Mouse (Mus musculus) MEL (cell line): ENCODE data around the gene Zdhhc14. TPM values are rescaled to one million over a fixed set of nuclear protein-coding genes. Genes with fewer than 3 reads are reported as not detected.

Experiments
- DNase-seq: peaks from one replicate; pipeline ENCODE4 v3.0.0; 2011; ENCODE audit warnings: low read depth, low spot score
- H3K27ac ChIP-seq: 2 replicates; pipeline ENCODE4 v1.5.1; 2012; ENCODE audit warnings: low read depth, mild to moderate bottlenecking, control low read depth, low read length, moderate library complexity; ENCODE audit not compliant: control insufficient read depth
- H3K27me3 ChIP-seq, 2 experiments: fragments of 150-350 bp in 1 of 2; sonication (generic) in 1 of 2; 2 replicates each; pipeline ENCODE4 v1.6.1; 2012; ENCODE audit warnings: low read length in 2 of 2, mild to moderate bottlenecking in 2 of 2, improper control_type of control experiment in 1 of 2, moderate library complexity in 1 of 2; ENCODE audit not compliant: insufficient read depth in 2 of 2, control insufficient read depth in 1 of 2
- H3K36me3 ChIP-seq, 2 experiments: 2 replicates each; pipeline ENCODE4 v1.6.1; 2012 to 2014; ENCODE audit warnings: low read length in 2 of 2, improper control_type of control experiment in 1 of 2, inconsistent platforms in 1 of 2, mild to moderate bottlenecking in 1 of 2; ENCODE audit not compliant: insufficient read depth in 2 of 2, control insufficient read depth in 1 of 2
- H3K4me1 ChIP-seq, 2 experiments: fragments of 150-350 bp in 1 of 2; sonication (generic) in 1 of 2; 2 replicates each; pipeline ENCODE4 v1.6.1; 2012; ENCODE audit warnings: low read length in 2 of 2, improper control_type of control experiment in 1 of 2, mild to moderate bottlenecking in 1 of 2; ENCODE audit not compliant: insufficient read depth in 2 of 2, control insufficient read depth in 1 of 2
- H3K4me3 ChIP-seq, 2 experiments: fragments of 150-350 bp in 1 of 2; sonication (generic) in 1 of 2; 2 replicates each; pipeline ENCODE4 v1.5.1; 2012; ENCODE audit warnings: low read depth in 2 of 2, low read length in 2 of 2, mild to moderate bottlenecking in 2 of 2, moderate library complexity in 2 of 2, control low read depth in 1 of 2, improper control_type of control experiment in 1 of 2; ENCODE audit not compliant: control insufficient read depth in 1 of 2, insufficient read depth in 1 of 2
- H3K79me2 ChIP-seq: 2 replicates; pipeline ENCODE4 v1.6.1; 2012; ENCODE audit warnings: mild to moderate bottlenecking, low read length, moderate library complexity; ENCODE audit not compliant: control insufficient read depth, poor library complexity, insufficient read depth
- H3K9ac ChIP-seq: 2 replicates; pipeline ENCODE4 v1.6.1; 2012; ENCODE audit warnings: low read depth, mild to moderate bottlenecking, control low read depth, low read length, moderate library complexity; ENCODE audit not compliant: control insufficient read depth, poor library complexity, severe bottlenecking
- H3K9me3 ChIP-seq: fragments of 150-350 bp; sonication (generic); replicated peaks from 2 replicates; pipeline ENCODE4 v1.6.1; 2012; ENCODE audit warnings: mild to moderate bottlenecking, low read length, improper control_type of control experiment, moderate library complexity; ENCODE audit not compliant: insufficient read depth
- CHD1 ChIP-seq: IDR thresholded peaks from 2 replicates; pipeline ENCODE4 v1.6.1; 2012; ENCODE audit warnings: low read depth, mild to moderate bottlenecking, inconsistent platforms, low read length, improper control_type of control experiment
- CHD2 ChIP-seq: IDR thresholded peaks from 2 replicates; pipeline ENCODE4 v1.6.1; 2011; ENCODE audit warnings: low read length, improper control_type of control experiment
- CTCF ChIP-seq, 3 experiments: IDR thresholded peaks in 2 of 3; conservative IDR thresholded peaks in 1 of 3; 2 replicates each; pipeline ENCODE4 v1.5.1; 2011 to 2012; ENCODE audit warnings: low read length in 3 of 3, low read depth in 2 of 3, mild to moderate bottlenecking in 2 of 3, improper control_type of control experiment in 1 of 3, inconsistent platforms in 1 of 3, mixed read lengths in 1 of 3, moderate library complexity in 1 of 3; ENCODE audit not compliant: control insufficient read depth in 1 of 3, insufficient read depth in 1 of 3, poor library complexity in 1 of 3, severe bottlenecking in 1 of 3
- E2F4 ChIP-seq: IDR thresholded peaks from 2 replicates; pipeline ENCODE4 v1.6.1; 2011; ENCODE audit warnings: low read depth, low read length, improper control_type of control experiment, borderline replicate concordance
- ELF1 ChIP-seq: IDR thresholded peaks from 2 replicates; pipeline ENCODE4 v1.6.1; 2014; ENCODE audit warnings: low read depth, mild to moderate bottlenecking, inconsistent platforms, low read length, improper control_type of control experiment, moderate library complexity
- EP300 ChIP-seq, 2 experiments: IDR thresholded peaks; 2 replicates each; pipeline ENCODE4 v1.6.1; 2011; ENCODE audit warnings: improper control_type of control experiment in 2 of 2, low read length in 2 of 2, low read depth in 1 of 2, mild to moderate bottlenecking in 1 of 2
- GATA1 ChIP-seq: IDR thresholded peaks from 2 replicates; pipeline ENCODE4 v1.6.1; 2011; ENCODE audit warnings: low read depth, low read length, improper control_type of control experiment
- KAT2A ChIP-seq: conservative IDR thresholded peaks from 2 replicates; pipeline ENCODE4 v1.6.1; 2012; ENCODE audit warnings: low read depth, low read length, improper control_type of control experiment, inconsistent platforms
- MAFK ChIP-seq: IDR thresholded peaks from 2 replicates; pipeline ENCODE4 v1.6.1; 2011; ENCODE audit warnings: low read depth, mild to moderate bottlenecking, low read length, improper control_type of control experiment, borderline replicate concordance
- MEF2A ChIP-seq: IDR thresholded peaks from 2 replicates; pipeline ENCODE4 v1.6.1; 2014; ENCODE audit warnings: low read depth, mild to moderate bottlenecking, inconsistent platforms, low read length, improper control_type of control experiment; ENCODE audit not compliant: poor library complexity, insufficient replicate concordance, severe bottlenecking; ENCODE audit errors: extremely low read depth
- MXI1 ChIP-seq: IDR thresholded peaks from 2 replicates; pipeline ENCODE4 v1.6.1; 2011; ENCODE audit warnings: mild to moderate bottlenecking, low read depth, low read length, improper control_type of control experiment
- NRF1 ChIP-seq: IDR thresholded peaks from 2 replicates; pipeline ENCODE4 v1.6.1; 2014; ENCODE audit warnings: low read depth, mild to moderate bottlenecking, inconsistent platforms, low read length, improper control_type of control experiment, moderate library complexity; ENCODE audit not compliant: poor library complexity, insufficient read depth, severe bottlenecking
- POLR2A ChIP-seq, 2 experiments: IDR thresholded peaks; 2 replicates each; pipeline ENCODE4 v1.6.1; 2011 to 2012; ENCODE audit warnings: low read length in 2 of 2, mild to moderate bottlenecking in 2 of 2, control low read depth in 1 of 2, improper control_type of control experiment in 1 of 2, low read depth in 1 of 2, moderate library complexity in 1 of 2; ENCODE audit not compliant: control insufficient read depth in 1 of 2, insufficient read depth in 1 of 2, poor library complexity in 1 of 2
- POLR2AphosphoS2 ChIP-seq: IDR thresholded peaks from 2 replicates; pipeline ENCODE4 v1.6.1; 2011; ENCODE audit warnings: low read length, improper control_type of control experiment
- POLR2AphosphoS5 ChIP-seq: IDR thresholded peaks from 2 replicates; pipeline ENCODE4 v1.6.1; 2012; ENCODE audit warnings: low read depth, borderline replicate concordance, mild to moderate bottlenecking, inconsistent platforms, low read length, moderate library complexity, mixed read lengths
- TAL1 ChIP-seq: IDR thresholded peaks from 2 replicates; pipeline ENCODE4 v1.6.1; 2012; ENCODE audit warnings: mild to moderate bottlenecking, inconsistent platforms, low read length, moderate library complexity, mixed read lengths
- TCF12 ChIP-seq: IDR thresholded peaks from 2 replicates; pipeline ENCODE4 v1.6.1; 2014; ENCODE audit warnings: low read depth, mild to moderate bottlenecking, inconsistent platforms, low read length, improper control_type of control experiment, moderate library complexity
- UBTF ChIP-seq: IDR thresholded peaks from 2 replicates; pipeline ENCODE4 v1.6.1; 2012; ENCODE audit warnings: low read depth, mild to moderate bottlenecking, inconsistent platforms, low read length, improper control_type of control experiment, moderate library complexity, borderline replicate concordance; ENCODE audit not compliant: insufficient read depth
- ZC3H11A ChIP-seq: IDR thresholded peaks from 2 replicates; pipeline ENCODE4 v1.6.1; 2012; ENCODE audit warnings: low read depth, mild to moderate bottlenecking, inconsistent platforms, low read length, improper control_type of control experiment
- ZNF384 ChIP-seq: IDR thresholded peaks from 2 replicates; pipeline ENCODE4 v1.6.1; 2012; ENCODE audit warnings: low read depth, mild to moderate bottlenecking, inconsistent platforms, low read length, improper control_type of control experiment
- polyA plus RNA-seq, 2 experiments: library from polyadenylated mRNA; stranded (reverse) in 1 of 2; unstranded in 1 of 2; fragments of >175 nt in 1 of 2; fragments of >200 nt in 1 of 2; gene quantifications; 2 replicates each; pipeline versions ENCODE4 v1.2.1 to v1.2.4; 2012; ENCODE audit warnings: low replicate concordance in 2 of 2, low read depth in 1 of 2; ENCODE audit not compliant: insufficient read length in 2 of 2, insufficient read depth in 1 of 2, missing spikeins in 1 of 2
- total RNA-seq: library from RNA; depleted of rRNA; stranded (reverse); fragments of 300-350 nt; gene quantifications from 2 replicates; pipeline ENCODE4 v1.2.3, GENCODE M21; 2012

Zdhhc14 gene
- total and polyA plus RNA-seq, 3 experiments = 3.4 to 4.9 TPM; not detected in 1

DNA sequence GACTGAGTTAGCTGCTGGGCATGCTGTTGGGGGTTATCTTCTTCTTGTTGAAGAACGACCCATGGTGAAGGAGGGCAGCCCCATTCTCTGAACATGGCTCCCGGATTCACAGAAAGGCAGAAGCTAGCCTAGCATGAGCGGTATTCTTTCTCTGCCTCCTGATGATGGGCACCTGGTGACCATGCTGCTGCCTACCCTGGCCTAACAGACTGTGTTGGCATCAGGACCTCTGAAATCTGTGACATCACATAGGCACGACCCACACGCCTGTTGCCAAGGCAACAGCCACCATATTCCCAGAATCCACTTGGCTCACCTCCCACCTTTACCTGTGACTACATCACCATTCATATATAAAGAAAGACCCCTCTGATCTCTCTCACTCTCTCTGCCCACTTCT lies 251.7 kb downstream of the Zdhhc14 start:
- Histone ChIP-seq H3K4me3 (no peak overlapping the region), H3K79me2 (no peaks in the 10 kb centered on the region), H3K27me3 (no peaks in the 10 kb centered on the region), H3K9ac (no peak overlapping the region), H3K27ac (no peak overlapping the region), H3K9me3 (no peaks in the 10 kb centered on the region), H3K4me1 (peaks cover 0 to 4% of the 10 kb centered on the region in 2 experiments; a peak in 2 of 4 replicates), H3K36me3 (peaks cover 0 to 3% of the 10 kb centered on the region in 2 experiments; a peak in 1 of 4 replicates)
- TF ChIP-seq ZNF384 = no peak
- TF ChIP-seq MAFK = no peak
- no peak for TF ChIP-seq EP300 (IDR thresholded peaks at IDR 0.05; ENCODE audit: low read depth in 1 of 2, low read length in 2 of 2)
- no peak for TF ChIP-seq MXI1
- no peak for TF ChIP-seq GATA1
- TF ChIP-seq POLR2A (IDR thresholded peaks at IDR 0.05; ENCODE audit: control insufficient read depth in 1 of 2, insufficient read depth in 1 of 2, low read depth in 1 of 2, low read length in 2 of 2, poor library complexity in 1 of 2) = no peak
- no peak for TF ChIP-seq TCF12
- DNase-seq = no peak

DNA sequence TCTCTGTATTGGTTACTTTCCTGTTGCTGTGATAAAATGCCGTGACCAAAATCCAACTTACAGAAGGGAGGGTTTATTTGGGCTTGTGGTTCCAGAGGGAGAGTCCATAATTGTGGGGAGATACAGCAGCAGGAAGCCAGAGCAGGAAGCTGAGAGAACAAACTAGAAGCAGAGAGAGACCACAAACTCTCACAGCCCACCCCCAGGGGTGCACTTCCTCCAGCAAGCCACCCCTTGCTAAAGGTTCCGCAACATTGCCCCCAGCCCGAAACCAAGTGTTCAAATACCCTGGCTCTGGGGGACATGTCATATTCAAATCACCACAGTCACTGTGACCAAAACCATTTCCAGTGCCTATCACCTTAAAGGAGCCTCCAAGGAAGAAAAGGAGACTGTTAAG lies 254.0 kb downstream of the Zdhhc14 start:
- no peak overlapping the region for H3K9ac ChIP-seq
- no peak overlapping the region for H3K27ac ChIP-seq
- no peaks in the 10 kb centered on the region for H3K9me3 ChIP-seq
- H3K27me3 ChIP-seq = no peaks in the 10 kb centered on the region
- H3K79me2 ChIP-seq = no peaks in the 10 kb centered on the region
- no peak for TF ChIP-seq ELF1
- no peak for TF ChIP-seq CHD2
- TF ChIP-seq POLR2AphosphoS2 = no peak
- TF ChIP-seq MXI1 = no peak
- no peak for TF ChIP-seq UBTF
- TF ChIP-seq KAT2A = no peak
- TF ChIP-seq POLR2AphosphoS5 = no peak
- no peak for TF ChIP-seq E2F4
- TF ChIP-seq NRF1 = no peak
- no peak for TF ChIP-seq MAFK
- TF ChIP-seq ZNF384 = no peak
- TF ChIP-seq MEF2A = no peak
- no peak for TF ChIP-seq CTCF (IDR thresholded peaks at IDR 0.05 in 2 of 3, conservative IDR thresholded peaks at IDR 0.05 in 1 of 3; ENCODE audit: control insufficient read depth in 1 of 3, insufficient read depth in 1 of 3, low read depth in 2 of 3, low read length in 3 of 3, poor library complexity in 1 of 3, severe bottlenecking in 1 of 3)
- TF ChIP-seq ZC3H11A = no peak
- no peak for TF ChIP-seq TCF12
- TF ChIP-seq CHD1 = no peak
- TF ChIP-seq TAL1 = no peak
- TF ChIP-seq EP300 (IDR thresholded peaks at IDR 0.05; ENCODE audit: low read depth in 1 of 2, low read length in 2 of 2) = no peak
- TF ChIP-seq, all 39 proteins: peak for 0
- Histone ChIP-seq H3K4me3 (no peak overlapping the region), H3K4me1 (peaks cover 0 to 4% of the 10 kb centered on the region in 2 experiments; a peak in 2 of 4 replicates), H3K36me3 (peaks cover 0 to 3% of the 10 kb centered on the region in 2 experiments; a peak in 1 of 4 replicates)
- no peak for DNase-seq
